Mouse (Mus musculus) hindbrain, embryonic 10.5 days (tissue): Measurements from ENCODE around the gene Rab15. TPM values are rescaled to one million over a fixed set of nuclear protein-coding genes. Genes with fewer than 3 reads are reported as not detected.

Experiments used
- DNase-seq: peaks from one replicate; pipeline ENCODE4 v3.0.0-alpha.2; 2017; ENCODE audit warnings: low spot score
- H3K27ac ChIP-seq: fragments of 300-500 bp; sonication (generic); 2 replicates; pipeline ENCODE4 v1.5.1; 2016; ENCODE audit warnings: mild to moderate bottlenecking, moderate library complexity
- H3K27me3 ChIP-seq: fragments of 300-500 bp; sonication (generic); 2 replicates; pipeline ENCODE4 v1.6.1; 2016; ENCODE audit warnings: mild to moderate bottlenecking; ENCODE audit not compliant: poor library complexity, insufficient read depth, severe bottlenecking
- H3K36me3 ChIP-seq: fragments of 300-500 bp; sonication (generic); 2 replicates; pipeline ENCODE4 v1.6.1; 2016; ENCODE audit warnings: mild to moderate bottlenecking, moderate library complexity
- H3K4me1 ChIP-seq: fragments of 300-500 bp; sonication (generic); replicated peaks from 2 replicates; pipeline ENCODE4 v1.6.1; 2016; ENCODE audit warnings: mild to moderate bottlenecking
- H3K4me3 ChIP-seq: fragments of 300-500 bp; sonication (generic); 2 replicates; pipeline ENCODE4 v1.5.1; 2016; ENCODE audit warnings: mild to moderate bottlenecking, moderate library complexity
- H3K9me3 ChIP-seq: fragments of 300-500 bp; sonication (generic); 2 replicates; pipeline ENCODE4 v1.6.1; 2016; ENCODE audit warnings: mild to moderate bottlenecking, moderate library complexity
- WGBS: fragments of 180-500 bp; shearing (Covaris S2); methylation state at CpG from one replicate; pipeline ENCODE4 v1.1.7; 2016; 5-methylcytosine and 5-hydroxymethylcytosine counted together
- polyA plus RNA-seq: library from polyadenylated mRNA; unstranded; fragments of >200 nt; fragmentation: Nextera tagmentation; extraction: Ambion mirVana; gene quantifications from 2 replicates; pipeline ENCODE4 v1.2.1, GENCODE M21; 2016

Gene Rab15
- polyA plus RNA-seq, 1 experiment from 2014 or later = 21.3 TPM

DNA sequence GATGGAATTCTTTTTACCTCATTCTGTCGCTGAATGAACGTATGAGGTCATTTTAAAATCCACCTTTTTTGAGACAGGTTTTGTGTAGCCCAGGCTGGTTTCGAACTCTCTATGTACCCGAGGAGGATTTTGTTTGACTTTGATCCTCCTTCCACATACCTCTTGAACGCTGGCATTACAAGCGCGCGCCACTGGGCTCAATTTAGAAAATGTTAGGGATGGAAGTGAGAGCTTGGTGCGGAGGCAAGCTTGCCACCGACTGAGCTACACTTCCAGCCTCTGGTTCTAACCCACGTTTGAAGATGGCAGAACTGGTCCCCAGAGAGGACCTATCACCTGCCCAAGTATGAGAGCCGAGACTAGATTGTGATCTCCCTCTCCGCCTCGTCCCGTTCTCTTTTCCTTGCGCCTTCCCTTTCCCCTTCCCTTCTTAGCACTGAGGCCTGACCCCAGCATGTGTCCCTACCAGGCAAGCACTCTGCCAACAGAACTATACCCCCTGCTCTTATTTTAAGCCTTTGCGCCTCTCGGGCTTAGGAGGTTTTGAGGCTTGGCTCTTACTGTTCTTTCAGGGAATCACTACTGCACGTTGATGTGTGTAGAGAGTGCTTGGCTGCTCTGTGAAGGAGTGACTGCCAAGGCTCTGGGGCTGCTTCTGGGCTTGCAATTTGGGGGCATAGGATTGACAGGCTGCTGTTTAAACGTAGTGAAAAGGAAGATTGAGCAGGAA is 56.6 kb downstream of the Rab15 start:
- Histone ChIP-seq H3K4me3 (peak overlapping the region; percentile 76), H3K9me3 (no peaks in the 10 kb centered on the region), H3K36me3 (no peaks in the 10 kb centered on the region), H3K27ac (peak overlapping the region; percentile 97), H3K4me1 (peaks cover 11% of the 10 kb centered on the region), H3K27me3 (no peaks in the 10 kb centered on the region)
- WGBS = 34% methylated on average over 20 of the region's 20 CpGs
- DNase-seq = peak; percentile 26

DNA sequence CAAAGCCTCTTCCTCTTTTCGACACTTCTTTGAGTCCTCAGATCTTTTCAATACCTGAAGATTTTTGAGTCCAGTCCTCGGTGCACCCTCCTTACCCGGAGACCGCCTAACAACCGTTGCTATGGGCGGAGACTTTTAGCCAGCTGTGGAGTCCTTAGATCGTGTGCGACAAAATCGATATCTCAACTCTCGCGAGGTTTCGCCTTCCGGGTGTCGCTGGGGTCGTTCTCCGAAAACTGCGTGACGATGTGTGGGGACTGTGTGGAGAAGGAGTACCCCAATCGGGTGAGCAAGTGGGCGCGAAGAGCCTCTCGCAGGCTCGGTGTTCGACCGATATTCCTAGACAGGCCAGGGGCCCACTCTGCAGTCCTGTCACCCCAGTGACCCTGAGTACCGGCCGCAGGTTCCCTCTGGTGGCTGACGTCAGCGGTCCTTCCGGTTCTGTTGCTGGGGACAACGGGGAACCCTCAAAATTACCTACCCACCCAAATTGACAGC is 57.3 kb downstream of the Rab15 start, which contains the start of the genes Churc1 and Fntb:
Gene Churc1, plus strand, starts transcription at position 185 of the 498 bp plus-strand sequence.
Gene Fntb, plus strand, starts transcription at position 236 of the 498 bp plus-strand sequence.
- Histone ChIP-seq H3K4me3 (peak within 1 kb of the TSS; percentile 76), H3K4me1 (peaks cover 11% of the 10 kb centered on the region), H3K9me3 (no peaks in the 10 kb centered on the region), H3K36me3 (no peaks in the 10 kb centered on the region), H3K27ac (peak within 1 kb of the TSS; percentile 97), H3K27me3 (no peaks in the 10 kb centered on the region)
- whole genome bisulfite sequencing = under 1% methylated on average over 31 of the region's 31 CpGs
- peak; percentile 92 for DNase-seq

DNA sequence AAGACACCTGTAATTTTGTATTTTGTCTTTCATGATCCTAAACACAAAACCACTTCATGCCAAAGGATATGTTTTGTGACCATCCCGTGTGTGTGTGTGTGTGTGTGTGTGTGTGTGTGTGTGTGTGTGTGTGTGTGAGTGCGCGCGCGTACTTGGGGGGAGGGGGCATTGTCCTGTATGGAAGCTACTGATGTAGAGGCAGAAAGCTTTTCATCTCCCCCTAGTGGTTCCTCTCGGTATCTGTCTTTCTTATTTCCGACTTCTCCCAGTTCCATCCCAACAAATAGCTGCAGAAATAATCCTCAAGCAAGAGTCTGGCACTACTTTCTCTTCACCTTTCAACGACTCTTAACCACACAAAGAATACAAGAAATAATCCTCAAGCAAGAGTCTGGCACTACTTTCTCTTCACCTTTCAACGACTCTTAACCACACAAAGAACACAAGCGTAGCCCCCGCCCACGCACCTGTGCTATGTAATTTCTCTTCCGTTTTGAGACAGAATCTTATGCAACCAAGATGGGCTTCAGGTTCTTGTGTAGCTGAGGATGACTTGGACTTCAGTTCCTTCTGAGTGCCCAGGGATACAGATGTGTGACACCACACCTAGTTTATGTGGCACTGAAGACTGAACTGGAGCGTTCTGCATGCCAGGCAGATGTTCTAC is 69.9 kb downstream of the Rab15 start:
- DNase-seq = peak; percentile 47
- 48% methylated on average over 14 of the region's 14 CpGs for WGBS
- Histone ChIP-seq H3K36me3 (no peaks in the 10 kb centered on the region), H3K4me3 (no peak overlapping the region), H3K27me3 (no peaks in the 10 kb centered on the region), H3K27ac (no peak overlapping the region), H3K4me1 (no peaks in the 10 kb centered on the region), H3K9me3 (0 out of 2 replicates have a peak, but pooled peaks cover 4% of the 10 kb centered on the region)

DNA sequence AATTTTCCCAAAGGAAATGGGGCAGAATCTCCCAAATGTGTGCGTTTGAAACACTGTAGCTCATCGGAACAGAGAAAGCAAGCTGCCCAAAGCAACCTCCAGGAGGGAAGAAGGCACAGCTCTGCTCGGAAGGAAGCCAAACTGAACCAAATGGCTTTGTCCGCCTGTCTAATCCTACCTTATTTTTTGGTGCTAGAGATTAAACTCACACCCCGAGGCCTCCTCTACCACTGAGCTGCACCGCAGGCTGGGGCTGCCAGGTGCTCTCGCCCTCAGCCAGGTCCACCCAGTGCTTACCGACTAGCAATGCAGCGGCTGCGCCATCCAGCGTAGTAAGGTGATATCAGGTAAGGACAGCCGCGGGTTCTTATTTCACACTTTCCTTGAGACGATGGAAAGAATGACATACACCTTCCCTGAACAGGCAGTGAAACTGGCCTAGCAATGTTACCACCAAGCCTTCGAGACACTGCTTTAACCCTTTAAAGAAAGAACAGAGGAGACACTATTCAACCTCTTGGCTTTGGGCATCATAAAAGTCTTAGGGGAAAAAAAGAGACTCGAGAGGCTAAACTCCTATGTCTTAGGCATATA is 71.7 kb downstream of the Rab15 start:
- no peaks in the 10 kb centered on the region for H3K36me3 ChIP-seq
- 0 out of 2 replicates have a peak, but pooled peaks cover 4% of the 10 kb centered on the region for H3K9me3 ChIP-seq
- 81% methylated on average over 16 of the region's 16 CpGs for WGBS
- no peak for DNase-seq
- no peaks in the 10 kb centered on the region for H3K27me3 ChIP-seq
- H3K4me3 ChIP-seq = no peak overlapping the region
- no peaks in the 10 kb centered on the region for H3K4me1 ChIP-seq
- H3K27ac ChIP-seq = no peak overlapping the region

Other genes starting within 250 kb of the Rab15 start
- 4.8 TPM in 2 replicates for gene Sptb, start 112.4 kb downstream of the Rab15 start, polyA plus RNA-seq
- 132 and 135 TPM in 2 replicates for gene Churc1, start 57.4 kb downstream of the Rab15 start, polyA plus RNA-seq
- gene Fntb, start 57.3 kb downstream of the Rab15 start, polyA plus RNA-seq = 50.6 and 51.8 TPM in 2 replicates
- gene Gpx2, start 27.4 kb downstream of the Rab15 start, polyA plus RNA-seq = 0.49 TPM in 1 of 2 replicates, not detected in the other
- 11.4 and 17.1 TPM in 2 replicates for gene Max, start 139.3 kb upstream of the Rab15 start, polyA plus RNA-seq